In genomic region chr8:105935863-105936603, GRCm38 (mm10) we compare ENCODE assay signal across 9 mouse cellular contexts. TPM values are rescaled to one million over a fixed set of nuclear protein-coding genes. Genes with fewer than 3 reads are reported as not detected.
A peak's percentile ranks its signal among the peaks of the same experiment; 100 is the strongest.
DNase-seq lines count a peak whose midpoint lies in the region; ATAC-seq and TF ChIP-seq lines count a peak whose summit lies in the region.
"Had no signal": no experiment of that assay in that cellular context is flagged by ENCODE, and none has a peak within 500 bp of the region (broad histone marks: within the 10 kb centered on the region; RNA-seq: fewer than 3 reads in every experiment).

No protein-coding gene starts in this region.

- no peak for TF ChIP-seq POLR2A in olfactory bulb, adult 2 months (IDR thresholded peaks at IDR 0.05; ENCODE audit: insufficient read depth, low read depth, low read length)

- H3K4me2 ChIP-seq in embryonic facial prominence, embryonic 11.5 days (ENCODE audit: low read depth, low read length) = peak overlapping the region; percentile 72
- peak overlapping the region; percentile 93 for H3K4me2 ChIP-seq in intestine, embryonic 15.5 days (replicated peaks)

- no peak for ATAC-seq in embryonic facial prominence, embryonic 11.5 days (replicated peaks; ENCODE audit: insufficient number of reproducible peaks, low FRiP score, low TSS enrichment, low read depth)
- no peak for ATAC-seq in intestine, embryonic 15.5 days

- DNase-seq in layer of hippocampus, adult 2 months (ENCODE audit: low spot score in 2 of 2) = no peak
- no peak for DNase-seq in layer of hippocampus, postnatal 36 days
- no peak for DNase-seq in embryonic facial prominence, embryonic 11.5 days (ENCODE audit: low spot score)
- DNase-seq in urinary bladder, postnatal 36 days (ENCODE audit: low spot score in 2 of 2) = no peak
- no peak for DNase-seq in kidney, postnatal 36 days
- no peak for DNase-seq in spleen, adult 18-20 months

- H3K9me3 ChIP-seq in embryonic facial prominence, embryonic 11.5 days (replicated peaks; ENCODE audit: control insufficient read depth, low read length) = no peaks in the 10 kb centered on the region
- no peaks in the 10 kb centered on the region for H3K9me3 ChIP-seq in intestine, embryonic 15.5 days

- H3K4me1 ChIP-seq in embryonic facial prominence, embryonic 11.5 days (ENCODE audit: control insufficient read depth, insufficient read depth, low read length) = no peaks in the 10 kb centered on the region; the same call in 1 of the 2 replicates
- 0 out of 2 replicates have a peak, but pooled peaks cover 4% of the 10 kb centered on the region for H3K4me1 ChIP-seq in intestine, embryonic 15.5 days (replicated peaks)
- H3K4me1 ChIP-seq in olfactory bulb, adult 2 months (ENCODE audit: control insufficient read depth, insufficient read depth, low read length) = peaks cover 9% of the 10 kb centered on the region

- WGBS in embryonic facial prominence, embryonic 11.5 days = 27% methylated on average over 7 of the region's 7 CpGs
- 34% methylated on average over 7 of the region's 7 CpGs for WGBS in intestine, embryonic 15.5 days
- WGBS in olfactory bulb, adult 2 months = 32% methylated on average over 7 of the region's 7 CpGs

- H3K27me3 ChIP-seq in embryonic facial prominence, embryonic 11.5 days (ENCODE audit: control insufficient read depth, insufficient read depth, low read length) = no peaks in the 10 kb centered on the region
- H3K27me3 ChIP-seq in intestine, embryonic 15.5 days (replicated peaks) = no peaks in the 10 kb centered on the region

- H3K9ac ChIP-seq in embryonic facial prominence, embryonic 11.5 days (replicated peaks; ENCODE audit: low read length) = peak overlapping the region; percentile 69
- peak overlapping the region; percentile 81 for H3K9ac ChIP-seq in intestine, embryonic 15.5 days

- peak overlapping the region; percentile 92 for H3K27ac ChIP-seq in layer of hippocampus, adult 2 months
- no peak overlapping the region for H3K27ac ChIP-seq in embryonic facial prominence, embryonic 11.5 days (replicated peaks; ENCODE audit: low read depth, low read length)
- H3K27ac ChIP-seq in intestine, embryonic 15.5 days = no peak overlapping the region
- no peak overlapping the region; the same call in 1 of the 2 replicates for H3K27ac ChIP-seq in olfactory bulb, adult 2 months (ENCODE audit: insufficient read depth, low read depth, low read length)

- no peak for TF ChIP-seq CTCF in layer of hippocampus, adult 2 months (conservative IDR thresholded peaks at IDR 0.05)
- no peak for TF ChIP-seq CTCF in olfactory bulb, adult 2 months (IDR thresholded peaks at IDR 0.05; ENCODE audit: insufficient read depth, low read depth, low read length)

- no peaks in the 10 kb centered on the region for H3K36me3 ChIP-seq in embryonic facial prominence, embryonic 11.5 days (replicated peaks; ENCODE audit: control insufficient read depth, insufficient read depth, low read depth, low read length)
- peaks cover 4% of the 10 kb centered on the region for H3K36me3 ChIP-seq in intestine, embryonic 15.5 days

- H3K4me3 ChIP-seq in layer of hippocampus, adult 2 months = peak overlapping the region; percentile 88
- H3K4me3 ChIP-seq in embryonic facial prominence, embryonic 11.5 days (ENCODE audit: low read depth, low read length) = peak overlapping the region; percentile 77
- peak overlapping the region; percentile 90 for H3K4me3 ChIP-seq in intestine, embryonic 15.5 days (replicated peaks)
- H3K4me3 ChIP-seq in olfactory bulb, adult 2 months (ENCODE audit: insufficient read depth, low read depth, low read length) = peak overlapping the region; percentile 77; the same call in 1 of the 2 replicates

RNA-seq across cellular contexts. Expression of gene Psmb10, which starts 2.2 kb away (rescaled TPM):
- total RNA-seq in layer of hippocampus, adult 2 months (2021) = 10 to 100 TPM; 53.0 to 61.6 TPM
- 10 to 100 TPM; 57.0 to 69.0 TPM for total RNA-seq in layer of hippocampus, postnatal 36 days (2021)
- 23.1 and 24.1 TPM in 2 replicates for polyA plus RNA-seq in embryonic facial prominence, embryonic 11.5 days (2014; fragmentation: Nextera tagmentation; extraction: Ambion mirVana)
- polyA plus RNA-seq in intestine, embryonic 15.5 days (2015; fragmentation: Nextera tagmentation; extraction: Ambion mirVana) = 76.6 and 99.7 TPM in 2 replicates
- not detected in 2 replicates for polyA plus RNA-seq in olfactory bulb, adult 2 months (2012; ENCODE audit: insufficient read depth, insufficient read length, low replicate concordance, missing spikeins)

RNA-seq across cellular contexts. Expression of gene Ctrl, which starts 2.4 kb away (rescaled TPM):
- total RNA-seq in layer of hippocampus, adult 2 months (2021) = 1 to 10 TPM; 1.4 to 1.5 TPM
- total RNA-seq in layer of hippocampus, postnatal 36 days (2021) = 1 to 10 TPM; 1.6 TPM
- polyA plus RNA-seq in embryonic facial prominence, embryonic 11.5 days (2014; fragmentation: Nextera tagmentation; extraction: Ambion mirVana) = 0.58 and 0.59 TPM in 2 replicates
- 0.82 and 3.2 TPM in 2 replicates for polyA plus RNA-seq in intestine, embryonic 15.5 days (2015; fragmentation: Nextera tagmentation; extraction: Ambion mirVana)
- polyA plus RNA-seq in olfactory bulb, adult 2 months (2012; ENCODE audit: insufficient read depth, insufficient read length, low replicate concordance, missing spikeins) = not detected in 2 replicates
- polyA plus RNA-seq: macrophage had no signal

RNA-seq across cellular contexts. Expression of gene Lcat, which starts 7.1 kb away (rescaled TPM):
- 10 to 100 TPM; 37.6 to 40.6 TPM for total RNA-seq in layer of hippocampus, adult 2 months (2021)
- 10 to 100 TPM; 41.7 to 45.8 TPM for total RNA-seq in layer of hippocampus, postnatal 36 days (2021)
- 0.84 and 1.1 TPM in 2 replicates for polyA plus RNA-seq in embryonic facial prominence, embryonic 11.5 days (2014; fragmentation: Nextera tagmentation; extraction: Ambion mirVana)
- polyA plus RNA-seq in intestine, embryonic 15.5 days (2015; fragmentation: Nextera tagmentation; extraction: Ambion mirVana) = 2.1 and 2.3 TPM in 2 replicates
- polyA plus RNA-seq in olfactory bulb, adult 2 months (2012; ENCODE audit: insufficient read depth, insufficient read length, low replicate concordance, missing spikeins) = not detected in 2 replicates

RNA-seq across cellular contexts. Expression of gene Slc12a4, which starts 29.9 kb away (rescaled TPM):
- 10 to 100 TPM; 19.4 to 26.6 TPM for total RNA-seq in layer of hippocampus, adult 2 months (2021)
- 10 to 100 TPM; 20.5 to 20.7 TPM for total RNA-seq in layer of hippocampus, postnatal 36 days (2021)
- 16.8 and 19.0 TPM in 2 replicates for polyA plus RNA-seq in embryonic facial prominence, embryonic 11.5 days (2014; fragmentation: Nextera tagmentation; extraction: Ambion mirVana)
- 23.9 and 24.0 TPM in 2 replicates for polyA plus RNA-seq in intestine, embryonic 15.5 days (2015; fragmentation: Nextera tagmentation; extraction: Ambion mirVana)
- polyA plus RNA-seq in olfactory bulb, adult 2 months (2012; ENCODE audit: insufficient read depth, insufficient read length, low replicate concordance, missing spikeins) = not detected in 2 replicates

RNA-seq across cellular contexts. Expression of gene Pskh1, which starts 35.8 kb away (rescaled TPM):
- 1 to 10 TPM; 8.0 to 9.9 TPM for total RNA-seq in layer of hippocampus, adult 2 months (2021)
- total RNA-seq in layer of hippocampus, postnatal 36 days (2021) = 1 to 10 TPM; 7.7 to 8.3 TPM
- 16.8 and 23.1 TPM in 2 replicates for polyA plus RNA-seq in embryonic facial prominence, embryonic 11.5 days (2014; fragmentation: Nextera tagmentation; extraction: Ambion mirVana)
- polyA plus RNA-seq in intestine, embryonic 15.5 days (2015; fragmentation: Nextera tagmentation; extraction: Ambion mirVana) = 26.0 and 28.9 TPM in 2 replicates
- not detected in 2 replicates for polyA plus RNA-seq in olfactory bulb, adult 2 months (2012; ENCODE audit: insufficient read depth, insufficient read length, low replicate concordance, missing spikeins)
